Mouse (Mus musculus) stomach, embryonic 16.5 days (tissue): Measurements from ENCODE around the gene Itgb6. TPM values are rescaled to one million over a fixed set of nuclear protein-coding genes. Genes with fewer than 3 reads are reported as not detected.

Source experiments
- ATAC-seq: fragments of 200-750 bp; cut with Nextera tagmentation; 2 replicates; pipeline ENCODE4 v1.8.0; 2017; ENCODE audit warnings: moderate number of reproducible peaks, moderate TSS enrichment; ENCODE audit not compliant: insufficient read depth, low FRiP score
- H3K27ac ChIP-seq: fragments of 300-500 bp; sonication (generic); 2 replicates; pipeline ENCODE4 v1.5.1; 2014; ENCODE audit warnings: low read length
- H3K27me3 ChIP-seq: fragments of 300-500 bp; sonication (generic); 2 replicates; pipeline ENCODE4 v1.6.1; 2014; ENCODE audit warnings: low read length, control low read depth, mixed read lengths; ENCODE audit not compliant: control insufficient read depth, insufficient read depth
- H3K36me3 ChIP-seq: fragments of 300-500 bp; sonication (generic); 2 replicates; pipeline ENCODE4 v1.6.1; 2014; ENCODE audit warnings: low read length; ENCODE audit not compliant: control insufficient read depth, insufficient read depth
- H3K4me1 ChIP-seq: fragments of 300-500 bp; sonication (generic); 2 replicates; pipeline ENCODE4 v1.6.1; 2014; ENCODE audit warnings: low read length, control low read depth, mixed read lengths; ENCODE audit not compliant: control insufficient read depth, insufficient read depth
- H3K4me2 ChIP-seq: fragments of 300-500 bp; sonication (generic); 2 replicates; pipeline ENCODE4 v1.6.1; 2014; ENCODE audit warnings: low read depth, low read length, mixed read lengths
- H3K4me3 ChIP-seq: fragments of 300-500 bp; sonication (generic); replicated peaks from 2 replicates; pipeline ENCODE4 v1.5.1; 2014; ENCODE audit warnings: mild to moderate bottlenecking, low read length
- H3K9ac ChIP-seq: fragments of 300-500 bp; sonication (generic); 2 replicates; pipeline ENCODE4 v1.6.1; 2014; ENCODE audit warnings: low read length
- H3K9me3 ChIP-seq: fragments of 300-500 bp; sonication (generic); replicated peaks from 2 replicates; pipeline ENCODE4 v1.6.1; 2016; ENCODE audit warnings: low read length, control low read depth; ENCODE audit not compliant: control insufficient read depth
- WGBS: fragments of 180-500 bp; shearing (Covaris S2); extraction: QIAGEN DNeasy Blood & Tissue Kit; methylation state at CpG from one replicate; pipeline ENCODE4 v1.1.7; 2014; 5-methylcytosine and 5-hydroxymethylcytosine counted together
- polyA plus RNA-seq: library from polyadenylated mRNA; unstranded; fragments of >200 nt; fragmentation: Nextera tagmentation; extraction: Ambion mirVana; gene quantifications from 2 replicates; pipeline ENCODE4 v1.2.1, GENCODE M21; 2015

Itgb6 gene
- polyA plus RNA-seq, 1 experiment from 2014 or later: 16.4 TPM

DNA sequence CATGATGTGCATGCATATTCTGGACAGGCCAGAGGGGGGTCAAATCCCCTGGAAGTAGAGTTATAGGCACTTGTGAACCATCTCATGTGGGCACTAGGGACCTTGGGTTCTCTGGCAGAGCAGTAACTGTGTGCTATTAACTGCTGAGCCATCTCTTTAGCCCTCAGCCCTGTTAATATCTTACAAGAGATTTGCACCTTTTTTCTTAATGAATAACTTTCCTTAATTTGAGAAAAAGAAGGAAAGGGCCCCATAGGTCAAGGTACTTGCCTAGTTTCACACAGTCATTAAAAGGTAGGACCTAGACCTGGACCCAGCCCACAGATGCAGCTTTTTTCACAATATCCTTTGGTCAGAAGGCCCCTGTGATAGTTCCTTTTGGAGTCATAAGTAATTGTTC lies 5.9 kb downstream of the Itgb6 start:
- H3K27ac ChIP-seq: no peak overlapping the region
- no peak overlapping the region for H3K9ac ChIP-seq
- H3K4me2 ChIP-seq: no peak overlapping the region
- H3K27me3 ChIP-seq: no peaks in the 10 kb centered on the region
- no peaks in the 10 kb centered on the region for H3K9me3 ChIP-seq
- ATAC-seq: no peak
- H3K36me3 ChIP-seq: no peaks in the 10 kb centered on the region
- peaks cover 12% of the 10 kb centered on the region; the same call in 1 of the 2 replicates for H3K4me1 ChIP-seq
- H3K4me3 ChIP-seq: no peak overlapping the region

DNA sequence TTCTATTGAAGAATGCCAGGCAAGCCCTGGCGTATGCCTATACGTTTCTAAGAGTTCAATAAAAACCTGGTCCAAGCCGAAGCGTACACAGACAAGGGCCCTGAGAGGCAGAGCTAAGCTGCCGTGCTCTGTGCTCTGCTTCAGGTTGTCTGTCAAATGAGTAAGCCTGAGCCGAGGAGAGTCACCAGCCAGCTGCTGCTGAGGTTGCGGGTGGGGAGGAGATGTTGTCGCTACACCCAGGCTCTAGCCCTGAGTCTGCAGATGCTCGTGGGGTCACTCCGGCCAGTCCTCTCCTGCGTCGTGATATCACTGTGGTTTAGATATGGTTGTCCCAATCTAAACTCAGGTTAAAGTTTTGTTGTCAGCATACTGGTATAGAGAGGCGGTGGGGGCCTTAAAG lies 6.7 kb downstream of the Itgb6 start:
- Histone ChIP-seq H3K9me3 (no peaks in the 10 kb centered on the region), H3K36me3 (no peaks in the 10 kb centered on the region), H3K27me3 (no peaks in the 10 kb centered on the region), H3K4me1 (peaks cover 12% of the 10 kb centered on the region; the same call in 1 of the 2 replicates), H3K4me3 (no peak overlapping the region), H3K9ac (no peak overlapping the region), H3K27ac (no peak overlapping the region), H3K4me2 (no peak overlapping the region)
- WGBS: 72% methylated on average over 13 of the region's 13 CpGs
- no peak for ATAC-seq

DNA sequence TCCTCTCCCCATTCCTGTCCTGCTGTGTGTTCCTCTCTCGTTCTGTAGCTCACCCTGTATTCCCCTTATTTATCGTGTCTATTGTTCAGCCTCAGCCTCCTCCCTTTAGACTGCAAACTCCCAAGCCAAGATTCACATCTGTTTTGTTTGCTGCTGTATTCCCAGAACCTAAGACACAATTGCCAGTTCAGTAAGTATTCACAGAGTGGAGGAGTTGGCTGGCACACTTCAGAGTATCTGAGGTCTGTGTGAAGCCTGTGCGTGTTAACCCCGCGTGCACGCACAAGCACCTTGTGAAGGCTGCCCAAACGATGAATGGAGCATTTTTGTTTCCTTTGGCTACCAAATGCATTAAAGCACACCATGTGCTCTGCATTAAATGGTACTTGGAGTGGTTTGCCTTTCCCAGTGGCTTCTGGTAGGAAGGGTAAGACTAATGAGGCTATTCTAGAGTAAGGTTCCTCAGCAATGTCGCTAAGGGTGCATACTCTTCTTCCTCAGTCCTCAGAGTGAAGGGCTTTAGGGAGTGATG lies 7.4 kb downstream of the Itgb6 start:
- no peak for ATAC-seq
- H3K9ac ChIP-seq: no peak overlapping the region
- H3K4me1 ChIP-seq: peaks cover 12% of the 10 kb centered on the region; the same call in 1 of the 2 replicates
- H3K27ac ChIP-seq: no peak overlapping the region
- H3K4me3 ChIP-seq: no peak overlapping the region
- H3K4me2 ChIP-seq: no peak overlapping the region
- H3K9me3 ChIP-seq: no peaks in the 10 kb centered on the region
- 59% methylated on average over 8 of the region's 8 CpGs for WGBS
- no peaks in the 10 kb centered on the region for H3K27me3 ChIP-seq
- no peaks in the 10 kb centered on the region for H3K36me3 ChIP-seq

DNA sequence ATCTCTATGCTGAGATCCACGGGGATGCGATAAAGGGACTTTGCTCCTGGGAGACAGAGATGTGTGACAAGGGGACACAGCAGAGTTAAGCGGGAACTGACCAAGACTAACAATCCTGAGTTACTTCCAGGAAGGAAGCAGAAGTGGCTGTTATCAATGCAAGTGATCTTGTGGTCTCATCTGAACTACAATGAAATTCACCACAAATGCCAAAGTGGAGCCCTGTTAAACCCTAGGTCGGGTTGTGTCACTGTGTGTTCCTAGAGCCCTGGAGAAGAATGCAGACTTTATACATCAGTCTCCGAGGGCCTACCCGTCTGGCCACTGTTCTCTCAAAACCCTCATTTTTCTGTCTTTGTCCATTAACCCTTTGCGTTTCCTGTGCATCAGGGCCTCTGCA lies 8.0 kb downstream of the Itgb6 start:
- no peak for ATAC-seq
- H3K27ac ChIP-seq: no peak overlapping the region
- H3K4me1 ChIP-seq: peaks cover 12% of the 10 kb centered on the region; the same call in 1 of the 2 replicates
- no peak overlapping the region for H3K4me2 ChIP-seq
- H3K9me3 ChIP-seq: no peaks in the 10 kb centered on the region
- no peaks in the 10 kb centered on the region for H3K36me3 ChIP-seq
- H3K4me3 ChIP-seq: no peak overlapping the region
- H3K9ac ChIP-seq: no peak overlapping the region
- WGBS: 45% methylated on average over 7 of the region's 7 CpGs
- no peaks in the 10 kb centered on the region for H3K27me3 ChIP-seq

DNA sequence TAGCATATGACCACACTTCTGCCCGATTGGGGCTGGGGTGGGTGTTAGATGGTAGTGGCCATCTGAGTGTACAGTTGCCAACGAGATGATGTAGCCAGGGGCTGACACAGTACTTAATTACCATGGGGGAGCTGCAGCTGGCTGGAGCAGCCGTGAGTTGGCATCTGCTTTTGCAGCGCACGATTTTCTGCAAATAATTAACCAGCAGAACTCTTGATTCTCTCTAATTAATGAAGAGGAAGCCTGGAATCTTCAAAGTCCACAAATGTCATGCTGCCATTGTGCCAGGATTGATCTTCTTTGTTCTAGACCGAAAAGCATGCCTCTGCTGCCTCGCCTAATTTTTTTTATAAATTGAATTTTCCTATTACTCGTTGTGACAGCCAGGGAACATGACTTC lies 8.6 kb downstream of the Itgb6 start:
- no peak overlapping the region for H3K9ac ChIP-seq
- H3K4me1 ChIP-seq: peaks cover 12% of the 10 kb centered on the region; the same call in 1 of the 2 replicates
- no peak overlapping the region for H3K4me2 ChIP-seq
- no peak for ATAC-seq
- no peaks in the 10 kb centered on the region for H3K36me3 ChIP-seq
- no peak overlapping the region for H3K4me3 ChIP-seq
- H3K27me3 ChIP-seq: no peaks in the 10 kb centered on the region
- no peak overlapping the region for H3K27ac ChIP-seq
- WGBS: 39% methylated on average over 8 of the region's 8 CpGs
- H3K9me3 ChIP-seq: no peaks in the 10 kb centered on the region

DNA sequence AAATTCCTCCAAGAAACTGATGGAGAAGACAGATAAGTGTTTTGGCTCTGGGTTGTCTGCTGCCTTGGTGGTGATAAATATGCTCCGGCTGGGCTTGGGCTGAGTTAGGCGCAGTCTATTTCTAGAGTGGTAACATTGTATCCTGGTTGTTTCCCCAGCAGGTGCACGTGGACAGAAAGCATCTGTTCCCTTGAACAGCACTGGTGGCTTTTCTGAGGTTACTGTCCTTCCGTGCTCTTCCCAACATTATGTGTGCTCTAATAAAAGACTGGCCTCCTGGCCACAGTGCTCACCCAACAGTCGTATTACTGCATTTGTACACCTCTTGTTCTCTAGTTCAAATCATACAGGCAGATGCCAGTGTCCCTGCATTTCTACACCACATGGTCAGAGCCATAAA lies 9.6 kb downstream of the Itgb6 start:
- Histone ChIP-seq H3K27me3 (no peaks in the 10 kb centered on the region), H3K4me1 (peaks cover 12% of the 10 kb centered on the region; the same call in 1 of the 2 replicates), H3K4me2 (no peak overlapping the region), H3K36me3 (no peaks in the 10 kb centered on the region), H3K9me3 (no peaks in the 10 kb centered on the region), H3K4me3 (no peak overlapping the region), H3K27ac (no peak overlapping the region), H3K9ac (no peak overlapping the region)
- ATAC-seq: no peak
- WGBS: 82% methylated on average over 5 of the region's 5 CpGs

DNA sequence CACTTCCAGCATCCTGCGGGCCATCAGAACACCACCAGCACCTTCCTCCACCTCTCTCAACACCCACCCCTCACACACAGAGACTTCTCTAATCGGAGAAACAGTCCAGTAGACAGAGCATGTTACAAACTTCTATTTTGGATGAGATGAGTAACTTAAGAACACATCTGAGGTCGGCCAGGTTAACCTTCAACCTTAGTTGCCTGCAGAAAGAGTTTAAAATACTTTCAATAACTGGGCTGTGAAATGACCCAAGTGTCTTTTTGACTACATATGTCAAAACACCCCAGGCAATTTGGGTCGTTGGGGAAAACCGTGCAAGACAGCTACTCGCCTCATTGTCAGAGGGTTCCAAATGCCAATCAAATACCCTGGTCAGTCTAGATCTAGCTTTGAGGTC lies 10.0 kb downstream of the Itgb6 start:
- no peak overlapping the region for H3K9ac ChIP-seq
- ATAC-seq: no peak
- H3K4me3 ChIP-seq: no peak overlapping the region
- H3K4me1 ChIP-seq: peaks cover 12% of the 10 kb centered on the region; the same call in 1 of the 2 replicates
- H3K27ac ChIP-seq: peak overlapping the region; percentile 87
- no peak overlapping the region for H3K4me2 ChIP-seq
- H3K36me3 ChIP-seq: no peaks in the 10 kb centered on the region
- no peaks in the 10 kb centered on the region for H3K9me3 ChIP-seq
- WGBS: 74% methylated on average over 6 of the region's 6 CpGs
- no peaks in the 10 kb centered on the region for H3K27me3 ChIP-seq

DNA sequence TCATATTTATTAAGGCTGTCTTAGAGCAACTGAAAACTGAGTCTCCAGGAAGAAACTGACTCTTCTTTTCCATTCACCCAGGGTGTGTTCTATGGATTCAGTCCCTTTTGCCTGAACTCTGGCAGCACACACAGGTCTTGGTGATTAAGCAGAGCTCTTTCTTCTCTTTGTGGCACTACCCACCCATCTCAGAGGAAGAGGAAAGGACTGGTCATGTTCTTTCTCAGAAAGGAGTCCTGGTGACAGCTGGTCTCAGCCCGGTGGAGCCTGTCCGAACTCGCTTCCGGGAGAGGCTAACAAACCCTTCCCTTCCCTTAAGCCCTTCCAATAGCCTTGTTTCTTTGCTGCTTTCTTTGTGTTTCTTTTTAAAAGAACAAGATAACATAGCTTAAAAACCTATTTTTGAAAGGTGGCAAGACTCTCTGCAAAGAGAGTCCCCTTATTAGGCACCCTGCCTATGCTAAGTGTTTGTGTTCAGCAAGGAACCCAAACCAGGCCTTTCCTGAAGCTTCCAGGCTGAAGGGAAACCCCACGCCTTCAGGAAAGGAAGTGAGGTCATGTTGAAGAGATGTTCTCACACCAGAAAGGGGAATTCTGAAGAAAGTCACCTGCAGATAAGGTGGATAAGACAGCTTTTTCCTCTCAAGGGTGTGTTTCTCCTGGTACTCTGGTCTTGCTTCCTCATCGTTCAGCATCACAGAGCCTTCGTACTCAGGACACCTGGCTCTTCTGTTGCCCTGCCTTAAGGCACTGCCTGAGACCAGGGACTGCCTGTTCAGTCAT lies 11.2 kb downstream of the Itgb6 start:
- Histone ChIP-seq H3K4me2 (no peak overlapping the region), H3K9me3 (no peaks in the 10 kb centered on the region), H3K27me3 (no peaks in the 10 kb centered on the region), H3K36me3 (no peaks in the 10 kb centered on the region), H3K27ac (peak overlapping the region; percentile 87), H3K4me3 (no peak overlapping the region), H3K9ac (no peak overlapping the region), H3K4me1 (peaks cover 12% of the 10 kb centered on the region; the same call in 1 of the 2 replicates)
- ATAC-seq: peak; percentile 44; the same call in 1 of the 2 replicates
- 71% methylated on average over 7 of the region's 7 CpGs for WGBS

DNA sequence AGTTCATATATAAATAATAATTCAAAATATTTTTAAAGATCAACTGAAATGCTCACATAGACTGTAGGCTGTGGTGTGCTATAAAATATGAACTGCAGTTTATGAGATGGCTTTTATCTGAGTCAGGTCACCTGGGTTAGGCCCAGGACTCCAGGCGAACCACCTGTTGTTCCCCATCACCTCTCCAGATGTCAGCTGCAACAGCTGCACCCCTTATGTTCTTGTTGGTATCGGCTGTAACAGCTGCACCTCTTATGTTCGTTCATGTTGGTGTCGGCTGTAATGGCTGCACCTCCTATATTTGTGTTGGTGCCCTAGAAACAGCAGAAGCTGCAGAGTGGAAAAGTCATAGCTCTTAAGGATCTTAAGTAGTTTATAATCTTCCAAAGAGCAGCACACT lies 12.1 kb downstream of the Itgb6 start:
- WGBS: 79% methylated on average over 4 of the region's 4 CpGs
- H3K27me3 ChIP-seq: no peaks in the 10 kb centered on the region
- H3K4me3 ChIP-seq: no peak overlapping the region
- H3K27ac ChIP-seq: peak overlapping the region; percentile 87
- no peaks in the 10 kb centered on the region for H3K9me3 ChIP-seq
- H3K4me1 ChIP-seq: peaks cover 12% of the 10 kb centered on the region; the same call in 1 of the 2 replicates
- H3K4me2 ChIP-seq: no peak overlapping the region
- H3K9ac ChIP-seq: no peak overlapping the region
- ATAC-seq: no peak
- H3K36me3 ChIP-seq: no peaks in the 10 kb centered on the region
